Mouse (Mus musculus) cortical plate, adult 2 months (tissue): ENCODE results near the gene P3h1.

Experiments used
- CTCF ChIP-seq: fragments of 200-500 bp; IDR thresholded peaks from 2 replicates; pipeline ENCODE4 v1.5.1; 2011; ENCODE audit warnings: mild to moderate bottlenecking, control low read depth, low read length; ENCODE audit not compliant: insufficient read depth; ENCODE audit errors: extremely low read depth
- POLR2A ChIP-seq: fragments of 200-500 bp; IDR thresholded peaks from 2 replicates; pipeline ENCODE4 v1.6.1; 2011; ENCODE audit warnings: mild to moderate bottlenecking, low read length, control low read depth; ENCODE audit not compliant: insufficient read depth; ENCODE audit errors: extremely low read depth

DNA sequence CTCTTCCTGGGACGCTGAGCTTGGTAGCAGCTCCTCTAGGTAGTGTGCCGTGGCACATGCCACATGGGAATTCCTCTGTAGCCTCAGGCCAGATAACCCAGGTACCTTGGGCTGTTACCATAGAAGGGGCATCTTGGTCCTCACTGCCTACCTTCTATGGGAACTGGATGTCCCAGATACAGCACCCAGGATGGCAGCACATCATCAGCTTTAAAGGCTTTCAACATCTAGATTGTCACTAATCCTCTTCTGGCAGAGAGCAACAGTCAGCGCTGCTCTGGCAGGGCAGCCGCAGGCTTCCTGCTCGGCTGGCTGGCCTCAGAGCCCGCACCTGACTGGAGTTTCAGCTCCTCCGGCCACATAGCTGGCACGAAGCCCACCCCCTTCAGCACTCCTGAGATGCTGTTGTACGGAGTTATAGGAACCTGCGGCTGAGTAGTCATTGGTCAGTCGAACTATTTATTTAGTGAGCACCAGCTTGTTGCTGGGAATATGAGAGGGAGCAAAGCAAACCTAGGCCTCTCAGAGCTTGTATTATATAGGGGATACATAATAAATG lies 15.8 kb downstream of the P3h1 start:
- TF ChIP-seq POLR2A: no peak
- no peak for TF ChIP-seq CTCF
